Mouse (Mus musculus) adrenal gland, postnatal 0 days (tissue): ENCODE data around the gene Lysmd2. TPM values are rescaled to one million over a fixed set of nuclear protein-coding genes. Genes with fewer than 3 reads are reported as not detected.

ENCODE experiments used
- polyA plus RNA-seq: library from polyadenylated mRNA; unstranded; fragments of >200 nt; fragmentation: Nextera tagmentation; extraction: Ambion mirVana; gene quantifications from 2 replicates; pipeline ENCODE4 v1.2.1, GENCODE M21; 2015

Gene Lysmd2
- polyA plus RNA-seq: 47.3 and 49.0 TPM in 2 replicates

GRCm38 (mm10) chr9:75625556-75626307 is at the start of gene Lysmd2:
TSS of gene Lysmd2 (plus strand) at chr9:75625741.

GRCm38 (mm10) chr9:75610571-75611493 is 14.7 kb upstream of the Lysmd2 start, which contains the start of gene Tmod2:
TSS of gene Tmod2 (minus strand) at chr9:75611325.

GRCm38 (mm10) chr9:75683426-75684191 is 58.1 kb downstream of the Lysmd2 start, which contains the start of gene Scg3:
TSS of gene Scg3 (minus strand) at chr9:75684056.

Other genes with a start within 250 kb of the Lysmd2 start
- gene Mapk6, start 215.7 kb upstream of the Lysmd2 start, polyA plus RNA-seq: 19.8 and 25.1 TPM in 2 replicates
- gene Leo1, start 184.2 kb upstream of the Lysmd2 start, polyA plus RNA-seq: 18.7 and 21.9 TPM in 2 replicates
- 71.7 and 75.7 TPM in 2 replicates for gene Tmod3, start 66.1 kb upstream of the Lysmd2 start, polyA plus RNA-seq
- 49.2 and 95.4 TPM in 2 replicates for gene Tmod2, start 14.4 kb upstream of the Lysmd2 start, polyA plus RNA-seq
- 27.8 and 41.9 TPM in 2 replicates for gene Scg3, start 58.3 kb downstream of the Lysmd2 start, polyA plus RNA-seq
- gene Bmp5, start 149.6 kb downstream of the Lysmd2 start, polyA plus RNA-seq: 2.5 and 3.7 TPM in 2 replicates